Mouse (Mus musculus): ENCODE measurements around the gene Rcc2. TPM values are rescaled to one million over a fixed set of nuclear protein-coding genes. Genes with fewer than 3 reads are reported as not detected.

Rcc2 gene
- polyA plus RNA-seq, 1 experiment from 2014 or later: 28.0 TPM

- Histone ChIP-seq H3K4me1 (replicated peaks) (peaks cover 5% of the 10 kb centered on the region), H3K27me3 (peaks cover under 1% of the 10 kb centered on the region; the same call in 1 of the 2 replicates), H3K27ac (replicated peaks) (no peak overlapping the region), H3K9ac (no peak overlapping the region), H3K36me3 (replicated peaks) (no peaks in the 10 kb centered on the region), H3K9me3 (replicated peaks) (no peaks in the 10 kb centered on the region), H3K4me3 (replicated peaks) (no peak overlapping the region), H3K4me2 (no peak overlapping the region)
- no peak for ATAC-seq (ENCODE audit: insufficient read depth)
- WGBS (ENCODE audit: insufficient replicate concordance): 77% methylated on average over 8 of the region's 8 CpGs
Measured at GRCm38 (mm10) chr4:140667802-140668201, 32.5 kb upstream of the Rcc2 start.

- peak; percentile 19; the same call in 1 of the 2 replicates for ATAC-seq (ENCODE audit: insufficient read depth)
- no peak overlapping the region for H3K4me3 ChIP-seq (replicated peaks)
- H3K9me3 ChIP-seq (replicated peaks): no peaks in the 10 kb centered on the region
- no peak overlapping the region for H3K9ac ChIP-seq
- no peak overlapping the region for H3K27ac ChIP-seq (replicated peaks)
- H3K36me3 ChIP-seq (replicated peaks): no peaks in the 10 kb centered on the region
- 43% methylated on average over 12 of the region's 12 CpGs for WGBS (ENCODE audit: insufficient replicate concordance)
- H3K4me1 ChIP-seq (replicated peaks): 0 out of 2 replicates have a peak, but pooled peaks cover 4% of the 10 kb centered on the region
- no peak overlapping the region for H3K4me2 ChIP-seq
- no peaks in the 10 kb centered on the region for H3K27me3 ChIP-seq
Measured at GRCm38 (mm10) chr4:140673527-140674264, 26.6 kb upstream of the Rcc2 start.

- WGBS (ENCODE audit: insufficient replicate concordance): 26% methylated on average over 13 of the region's 13 CpGs
- ATAC-seq (ENCODE audit: insufficient read depth): no peak
- H3K27me3 ChIP-seq: no peaks in the 10 kb centered on the region
- no peak overlapping the region for H3K4me3 ChIP-seq (replicated peaks)
- H3K9me3 ChIP-seq (replicated peaks): no peaks in the 10 kb centered on the region
- H3K4me2 ChIP-seq: no peak overlapping the region
- H3K4me1 ChIP-seq (replicated peaks): peaks cover 10% of the 10 kb centered on the region
- no peak overlapping the region for H3K9ac ChIP-seq
- no peaks in the 10 kb centered on the region for H3K36me3 ChIP-seq (replicated peaks)
- no peak overlapping the region for H3K27ac ChIP-seq (replicated peaks)
Measured at GRCm38 (mm10) chr4:140674345-140674926, 25.9 kb upstream of the Rcc2 start.

- Histone ChIP-seq H3K27ac (replicated peaks) (no peak overlapping the region), H3K36me3 (replicated peaks) (no peaks in the 10 kb centered on the region), H3K4me2 (no peak overlapping the region), H3K27me3 (no peaks in the 10 kb centered on the region), H3K9me3 (replicated peaks) (no peaks in the 10 kb centered on the region), H3K9ac (no peak overlapping the region), H3K4me3 (replicated peaks) (no peak overlapping the region), H3K4me1 (replicated peaks) (peaks cover 52% of the 10 kb centered on the region)
- no peak for ATAC-seq (ENCODE audit: insufficient read depth)
- WGBS (ENCODE audit: insufficient replicate concordance): 11% methylated on average over 5 of the region's 5 CpGs
Measured at GRCm38 (mm10) chr4:140679038-140679437, 21.3 kb upstream of the Rcc2 start.

- no peaks in the 10 kb centered on the region for H3K36me3 ChIP-seq (replicated peaks)
- H3K4me2 ChIP-seq: peak overlapping the region; percentile 53
- 19% methylated on average over 18 of the region's 18 CpGs for WGBS (ENCODE audit: insufficient replicate concordance)
- H3K4me1 ChIP-seq (replicated peaks): peaks cover 56% of the 10 kb centered on the region
- H3K27ac ChIP-seq (replicated peaks): peak overlapping the region; percentile 51; the same call in 1 of the 2 replicates
- H3K27me3 ChIP-seq: no peaks in the 10 kb centered on the region
- H3K4me3 ChIP-seq (replicated peaks): peak overlapping the region; percentile 30
- no peak overlapping the region; the same call in 1 of the 2 replicates for H3K9ac ChIP-seq
- no peaks in the 10 kb centered on the region for H3K9me3 ChIP-seq (replicated peaks)
- no peak for ATAC-seq (ENCODE audit: insufficient read depth)
Measured at GRCm38 (mm10) chr4:140679723-140680380, 20.5 kb upstream of the Rcc2 start.

- H3K9me3 ChIP-seq (replicated peaks): no peaks in the 10 kb centered on the region
- H3K27ac ChIP-seq (replicated peaks): peak overlapping the region; percentile 56
- H3K36me3 ChIP-seq (replicated peaks): no peaks in the 10 kb centered on the region
- H3K27me3 ChIP-seq: no peaks in the 10 kb centered on the region
- ATAC-seq (ENCODE audit: insufficient read depth): no peak
- no peak overlapping the region for H3K9ac ChIP-seq
- 36% methylated on average over 8 of the region's 8 CpGs for WGBS (ENCODE audit: insufficient replicate concordance)
- H3K4me1 ChIP-seq (replicated peaks): peaks cover 66% of the 10 kb centered on the region
- H3K4me3 ChIP-seq (replicated peaks): no peak overlapping the region
- H3K4me2 ChIP-seq: no peak overlapping the region
Measured at GRCm38 (mm10) chr4:140680731-140681397, 19.5 kb upstream of the Rcc2 start.

- no peaks in the 10 kb centered on the region for H3K27me3 ChIP-seq
- 14% methylated on average over 8 of the region's 8 CpGs for WGBS (ENCODE audit: insufficient replicate concordance)
- no peaks in the 10 kb centered on the region for H3K9me3 ChIP-seq (replicated peaks)
- ATAC-seq (ENCODE audit: insufficient read depth): peak; percentile 78
- peak overlapping the region; percentile 65 for H3K9ac ChIP-seq
- no peaks in the 10 kb centered on the region for H3K36me3 ChIP-seq (replicated peaks)
- H3K27ac ChIP-seq (replicated peaks): peak overlapping the region; percentile 85
- peak overlapping the region; percentile 82 for H3K4me2 ChIP-seq
- H3K4me3 ChIP-seq (replicated peaks): peak overlapping the region; percentile 54
- H3K4me1 ChIP-seq (replicated peaks): peaks cover 82% of the 10 kb centered on the region
Measured at GRCm38 (mm10) chr4:140683608-140684007, 16.7 kb upstream of the Rcc2 start.

GRCm38 (mm10) chr4:140684141-140684871 lies 16.0 kb upstream of the Rcc2 start:
- peak overlapping the region; percentile 85 for H3K27ac ChIP-seq (replicated peaks)
- H3K4me2 ChIP-seq: peak overlapping the region; percentile 82
- H3K4me1 ChIP-seq (replicated peaks): peaks cover 85% of the 10 kb centered on the region
- H3K27me3 ChIP-seq: no peaks in the 10 kb centered on the region
- peak; percentile 90 for ATAC-seq (ENCODE audit: insufficient read depth)
- peak overlapping the region; percentile 54 for H3K4me3 ChIP-seq (replicated peaks)
- 4% methylated on average over 16 of the region's 16 CpGs for WGBS (ENCODE audit: insufficient replicate concordance)
- H3K36me3 ChIP-seq (replicated peaks): no peaks in the 10 kb centered on the region
- no peaks in the 10 kb centered on the region for H3K9me3 ChIP-seq (replicated peaks)
- H3K9ac ChIP-seq: peak overlapping the region; percentile 65

GRCm38 (mm10) chr4:140684881-140685303 lies 15.4 kb upstream of the Rcc2 start:
- no peaks in the 10 kb centered on the region for H3K9me3 ChIP-seq (replicated peaks)
- peak overlapping the region; percentile 54 for H3K4me3 ChIP-seq (replicated peaks)
- H3K27me3 ChIP-seq: no peaks in the 10 kb centered on the region
- no peak for ATAC-seq (ENCODE audit: insufficient read depth)
- no peaks in the 10 kb centered on the region for H3K36me3 ChIP-seq (replicated peaks)
- WGBS (ENCODE audit: insufficient replicate concordance): 20% methylated on average over 6 of the region's 6 CpGs
- H3K4me2 ChIP-seq: peak overlapping the region; percentile 82
- H3K9ac ChIP-seq: peak overlapping the region; percentile 65
- peak overlapping the region; percentile 85 for H3K27ac ChIP-seq (replicated peaks)
- H3K4me1 ChIP-seq (replicated peaks): peaks cover 85% of the 10 kb centered on the region

- no peaks in the 10 kb centered on the region for H3K9me3 ChIP-seq (replicated peaks)
- H3K4me2 ChIP-seq: no peak overlapping the region
- peak overlapping the region; percentile 65 for H3K27ac ChIP-seq (replicated peaks)
- H3K9ac ChIP-seq: no peak overlapping the region
- peaks cover 85% of the 10 kb centered on the region for H3K4me1 ChIP-seq (replicated peaks)
- no peaks in the 10 kb centered on the region for H3K36me3 ChIP-seq (replicated peaks)
- 45% methylated on average over 12 of the region's 12 CpGs for WGBS (ENCODE audit: insufficient replicate concordance)
- H3K4me3 ChIP-seq (replicated peaks): no peak overlapping the region
- ATAC-seq (ENCODE audit: insufficient read depth): no peak
- no peaks in the 10 kb centered on the region for H3K27me3 ChIP-seq
Measured at GRCm38 (mm10) chr4:140688044-140688825, 12.1 kb upstream of the Rcc2 start.
